Mouse (Mus musculus) limb, embryonic 10.5 days (tissue): ENCODE measurements around the gene Fignl1. TPM values are rescaled to one million over a fixed set of nuclear protein-coding genes. Genes with fewer than 3 reads are reported as not detected.
A peak's percentile ranks its signal among the peaks of the same experiment; 100 is the strongest.

ENCODE experiments used
- DNase-seq: peaks from one replicate; pipeline ENCODE4 v3.0.0-alpha.2; 2017; ENCODE audit warnings: low spot score
- H3K27ac ChIP-seq: fragments of 300-500 bp; sonication (generic); 2 replicates; pipeline ENCODE4 v1.5.1; 2016; ENCODE audit warnings: mild to moderate bottlenecking
- H3K27me3 ChIP-seq: fragments of 300-500 bp; sonication (generic); 2 replicates; pipeline ENCODE4 v1.6.1; 2016; ENCODE audit warnings: low read depth, mild to moderate bottlenecking; ENCODE audit not compliant: poor library complexity, severe bottlenecking
- H3K36me3 ChIP-seq: fragments of 300-500 bp; sonication (generic); 2 replicates; pipeline ENCODE4 v1.6.1; 2016; ENCODE audit warnings: mild to moderate bottlenecking, moderate library complexity
- H3K4me1 ChIP-seq: fragments of 300-500 bp; sonication (generic); 2 replicates; pipeline ENCODE4 v1.6.1; 2016
- H3K4me3 ChIP-seq: fragments of 300-500 bp; sonication (generic); 2 replicates; pipeline ENCODE4 v1.5.1; 2016; ENCODE audit warnings: mild to moderate bottlenecking, moderate library complexity
- H3K9me3 ChIP-seq: fragments of 300-500 bp; sonication (generic); replicated peaks from 2 replicates; pipeline ENCODE4 v1.6.1; 2016; ENCODE audit warnings: mild to moderate bottlenecking
- WGBS: fragments of 180-500 bp; shearing (Covaris S2); methylation state at CpG from one replicate; pipeline ENCODE4 v1.1.7; 2016; 5-methylcytosine and 5-hydroxymethylcytosine counted together
- polyA plus RNA-seq: library from polyadenylated mRNA; unstranded; fragments of >200 nt; fragmentation: Nextera tagmentation; extraction: Ambion mirVana; gene quantifications from 2 replicates; pipeline ENCODE4 v1.2.1, GENCODE M21; 2016

Gene Fignl1
- polyA plus RNA-seq, 1 experiment from 2014 or later, result 110 TPM

DNA sequence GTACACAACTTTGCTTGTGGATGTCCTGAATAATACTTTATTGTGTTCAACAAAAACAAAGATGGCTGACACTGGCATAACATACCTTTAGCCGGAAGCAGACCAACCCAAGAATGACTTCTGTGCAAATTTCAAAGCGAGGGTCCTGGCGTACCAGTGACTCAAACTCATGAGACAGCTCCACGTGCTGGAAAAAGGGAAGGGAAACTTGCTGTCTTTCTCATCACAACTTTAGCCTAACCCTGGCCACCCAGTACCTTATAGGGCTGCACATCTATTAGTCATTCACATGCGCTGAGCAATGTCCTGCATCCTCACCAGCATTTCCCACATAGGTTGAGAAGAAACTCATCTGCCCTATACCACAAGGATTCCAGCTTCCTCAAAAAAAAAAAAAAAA lies 10.4 kb upstream of the Fignl1 start:
- Histone ChIP-seq H3K4me1 (peaks cover 38% of the 10 kb centered on the region), H3K9me3 (no peaks in the 10 kb centered on the region), H3K36me3 (no peaks in the 10 kb centered on the region), H3K4me3 (no peak overlapping the region), H3K27me3 (no peaks in the 10 kb centered on the region), H3K27ac (no peak overlapping the region)
- no peak for DNase-seq
- 90% methylated on average over 5 of the region's 5 CpGs for WGBS

DNA sequence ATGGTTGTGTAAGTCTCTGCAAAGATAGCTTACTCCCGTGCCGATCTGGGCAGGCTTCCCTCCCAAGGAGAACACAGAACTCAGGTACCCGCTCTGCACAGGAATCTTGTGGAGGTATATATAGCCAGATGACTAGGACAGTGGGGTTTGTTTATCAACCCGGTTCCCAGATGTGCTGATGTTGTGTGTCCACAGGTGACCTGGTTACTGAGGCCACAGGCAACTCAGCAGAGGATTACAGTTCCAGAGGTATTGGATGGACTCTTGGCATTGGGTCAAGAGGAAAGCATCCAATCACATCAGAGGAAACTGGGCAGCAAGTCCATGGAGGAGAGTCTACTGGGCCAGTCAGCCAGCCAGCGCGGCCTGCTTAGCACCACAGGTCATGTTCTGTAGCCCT lies 10.0 kb upstream of the Fignl1 start:
- H3K27ac ChIP-seq, result no peak overlapping the region
- WGBS, result 85% methylated on average over 6 of the region's 6 CpGs
- no peak overlapping the region for H3K4me3 ChIP-seq
- H3K36me3 ChIP-seq, result no peaks in the 10 kb centered on the region
- no peaks in the 10 kb centered on the region for H3K27me3 ChIP-seq
- H3K9me3 ChIP-seq, result no peaks in the 10 kb centered on the region
- peaks cover 34% of the 10 kb centered on the region for H3K4me1 ChIP-seq
- DNase-seq, result no peak

DNA sequence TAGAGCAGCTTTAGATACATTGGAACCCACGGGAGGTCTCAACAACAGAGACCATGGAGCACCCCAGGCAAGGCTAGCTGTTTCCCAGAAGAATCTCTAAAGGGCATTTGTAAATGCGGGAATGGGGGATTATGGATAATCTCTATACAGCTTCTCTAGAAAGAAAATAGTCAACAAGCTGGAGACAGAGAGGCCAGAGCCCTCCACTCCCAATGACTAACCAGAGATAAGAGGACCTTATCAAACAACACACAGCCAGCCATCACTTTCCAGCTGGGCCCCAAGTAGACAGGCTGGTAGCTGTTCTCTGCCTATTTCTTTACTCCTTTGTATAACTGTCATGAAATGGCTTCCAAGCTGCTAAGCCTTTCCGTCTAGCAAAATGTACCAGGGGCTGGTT lies 7.0 kb upstream of the Fignl1 start:
- DNase-seq, result no peak
- peak overlapping the region; percentile 42; the same call in 1 of the 2 replicates for H3K27ac ChIP-seq

DNA sequence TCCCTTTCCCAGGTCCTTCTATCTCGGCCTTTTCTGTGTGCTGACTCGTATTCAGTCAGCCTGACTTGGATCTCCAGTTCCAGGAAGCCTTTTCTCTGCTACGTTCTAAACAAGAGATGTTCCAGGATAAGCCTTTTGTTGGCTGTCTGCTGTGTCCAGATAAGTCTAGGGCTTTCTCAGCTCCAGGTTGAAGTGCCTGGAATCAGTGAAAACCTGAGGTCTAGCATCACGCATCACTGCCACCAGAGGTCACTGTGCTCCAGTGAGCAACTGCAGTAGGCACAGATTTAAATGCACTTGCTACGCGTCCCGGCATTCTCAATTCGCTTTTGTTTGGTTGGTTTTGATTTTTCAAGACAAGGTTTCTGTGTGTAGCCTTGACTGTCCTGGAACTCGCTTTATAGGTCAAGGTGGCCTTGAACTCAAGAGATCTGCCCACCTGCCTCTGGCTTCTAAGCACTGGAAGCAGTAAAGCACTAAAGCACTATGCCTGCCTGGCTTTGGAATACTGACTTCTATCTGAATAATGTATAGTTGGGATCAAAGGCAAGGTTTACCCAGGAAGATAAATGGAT lies 3.2 kb upstream of the Fignl1 start:
- H3K4me3 ChIP-seq, result no peak overlapping the region
- H3K9me3 ChIP-seq, result no peaks in the 10 kb centered on the region
- no peaks in the 10 kb centered on the region for H3K27me3 ChIP-seq
- peaks cover 34% of the 10 kb centered on the region for H3K4me1 ChIP-seq
- H3K36me3 ChIP-seq, result 0 out of 2 replicates have a peak, but pooled peaks cover under 1% of the 10 kb centered on the region
- DNase-seq, result peak; percentile 87
- 27% methylated on average over 9 of the region's 9 CpGs for WGBS
- peak overlapping the region; percentile 97 for H3K27ac ChIP-seq

More for the DNA sequence above, 7.0 kb upstream of the Fignl1 start:
- no peak overlapping the region for H3K4me3 ChIP-seq
- H3K27me3 ChIP-seq, result no peaks in the 10 kb centered on the region
- H3K9me3 ChIP-seq, result no peaks in the 10 kb centered on the region
- peaks cover 19% of the 10 kb centered on the region for H3K4me1 ChIP-seq
- no peaks in the 10 kb centered on the region for H3K36me3 ChIP-seq
- 73% methylated on average over 3 of the region's 3 CpGs for whole genome bisulfite sequencing

DNA sequence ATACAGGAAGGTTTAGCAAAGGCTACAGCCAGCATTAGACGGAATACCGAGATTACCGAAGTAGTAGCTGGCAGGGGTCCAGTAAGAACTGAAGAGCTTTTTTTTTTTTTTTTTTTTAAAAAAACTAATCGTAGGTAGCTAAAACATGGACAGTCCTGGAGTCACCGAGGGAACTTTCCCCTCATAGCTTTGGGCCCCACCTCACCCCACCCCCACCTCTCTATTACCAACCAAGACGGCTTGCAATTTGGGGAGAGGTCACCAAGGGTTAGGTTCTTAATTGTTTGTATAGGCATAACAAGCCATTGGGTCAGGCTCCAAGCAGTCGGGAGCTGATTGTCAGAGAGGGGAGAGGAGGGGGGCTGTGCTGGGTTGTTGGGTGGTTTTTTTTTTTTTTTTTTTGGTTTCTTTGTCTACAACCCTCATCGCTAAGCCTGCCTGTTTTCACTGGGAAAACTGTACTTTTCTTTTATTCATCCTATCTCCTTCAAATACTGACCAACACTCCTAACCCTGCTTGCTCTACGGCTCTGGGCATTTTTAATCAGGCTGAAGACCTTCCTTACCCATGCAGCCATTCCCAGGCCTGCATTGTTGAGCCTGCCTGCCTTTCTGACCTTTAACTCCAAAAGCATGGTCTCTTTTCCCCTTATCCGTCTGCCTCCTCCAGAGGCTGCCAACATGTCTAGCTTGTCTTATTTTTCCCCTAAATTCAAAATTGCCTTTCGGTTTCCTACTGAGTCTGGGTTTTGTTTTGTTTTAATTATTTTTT lies 828 bp upstream of the Fignl1 start:
- H3K27me3 ChIP-seq, result no peaks in the 10 kb centered on the region
- peaks cover 34% of the 10 kb centered on the region for H3K4me1 ChIP-seq
- peak; percentile 74 for DNase-seq
- H3K36me3 ChIP-seq, result peaks cover 23% of the 10 kb centered on the region
- peak overlapping the region; percentile 97 for H3K27ac ChIP-seq
- peak overlapping the region; percentile 69 for H3K4me3 ChIP-seq
- H3K9me3 ChIP-seq, result no peaks in the 10 kb centered on the region
- 3% methylated on average over 11 of the region's 11 CpGs for whole genome bisulfite sequencing

DNA sequence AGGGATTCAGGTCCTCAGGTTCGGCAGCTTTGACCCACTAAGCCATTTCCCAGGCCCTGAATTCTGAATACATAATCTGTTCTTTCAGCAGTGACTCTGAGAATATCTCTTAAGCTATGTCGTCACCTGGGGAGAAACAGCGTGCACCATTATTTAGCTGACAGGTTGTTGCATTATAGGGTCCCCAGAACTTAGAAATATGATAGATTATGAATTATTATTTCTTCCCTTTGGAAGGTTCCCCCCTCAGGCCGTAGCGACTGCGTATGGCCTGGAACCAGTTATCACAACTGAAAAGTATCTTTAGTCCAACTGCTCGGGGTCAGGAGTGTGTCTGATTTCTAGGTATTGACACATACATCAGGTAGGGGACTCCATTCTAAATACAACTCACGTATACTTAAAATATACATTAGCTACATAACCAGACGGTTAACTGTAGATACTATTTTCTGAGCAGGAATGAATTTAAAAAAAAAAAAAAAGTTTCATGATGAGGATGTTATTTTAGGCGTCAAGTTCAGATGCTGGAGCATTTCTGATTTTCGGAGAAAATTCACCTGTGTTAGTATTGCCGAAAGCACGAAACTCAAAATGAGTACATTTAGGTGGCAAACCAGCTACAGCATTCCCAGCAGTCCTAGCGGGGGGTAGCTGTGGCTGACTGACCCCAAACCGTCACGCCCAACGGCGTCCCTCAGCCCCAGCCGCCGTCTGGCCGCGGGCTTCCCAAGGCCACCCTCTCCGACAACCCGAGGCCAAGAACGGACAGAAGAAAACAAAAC lies 535 bp downstream of the Fignl1 start:
- no peak for DNase-seq
- no peaks in the 10 kb centered on the region for H3K27me3 ChIP-seq
- WGBS, result 16% methylated on average over 25 of the region's 25 CpGs
- no peaks in the 10 kb centered on the region for H3K9me3 ChIP-seq
- H3K4me1 ChIP-seq, result peaks cover 34% of the 10 kb centered on the region
- H3K4me3 ChIP-seq, result peak overlapping the region; percentile 69
- H3K36me3 ChIP-seq, result peaks cover 36% of the 10 kb centered on the region
- H3K27ac ChIP-seq, result peak overlapping the region; percentile 97

GRCm38 (mm10) chr11:11805951-11806350 lies 2.8 kb downstream of the Fignl1 start:
- H3K27ac ChIP-seq, result no peak overlapping the region
- H3K9me3 ChIP-seq, result no peaks in the 10 kb centered on the region
- H3K4me3 ChIP-seq, result no peak overlapping the region
- H3K27me3 ChIP-seq, result no peaks in the 10 kb centered on the region
- H3K4me1 ChIP-seq, result peaks cover 22% of the 10 kb centered on the region
- peaks cover 59% of the 10 kb centered on the region for H3K36me3 ChIP-seq
- 97% methylated on average over 4 of the region's 4 CpGs for WGBS
- no peak for DNase-seq

- H3K9me3 ChIP-seq, result no peaks in the 10 kb centered on the region
- WGBS, result 89% methylated on average over 5 of the region's 5 CpGs
- peaks cover 9% of the 10 kb centered on the region for H3K4me1 ChIP-seq
- no peaks in the 10 kb centered on the region for H3K27me3 ChIP-seq
- H3K27ac ChIP-seq, result no peak overlapping the region
- peaks cover 74% of the 10 kb centered on the region for H3K36me3 ChIP-seq
- no peak for DNase-seq
- no peak overlapping the region for H3K4me3 ChIP-seq
These were observed 4.3 kb downstream of the Fignl1 start for GRCm38 (mm10) chr11:11804421-11804820.

- 94% methylated on average over 9 of the region's 9 CpGs for WGBS
- DNase-seq, result no peak
- H3K27me3 ChIP-seq, result no peaks in the 10 kb centered on the region
- no peaks in the 10 kb centered on the region for H3K4me1 ChIP-seq
- H3K27ac ChIP-seq, result no peak overlapping the region
- no peak overlapping the region for H3K4me3 ChIP-seq
- H3K36me3 ChIP-seq, result peaks cover 99% of the 10 kb centered on the region
- no peaks in the 10 kb centered on the region for H3K9me3 ChIP-seq
These were observed 7.7 kb downstream of the Fignl1 start for GRCm38 (mm10) chr11:11801067-11801466.

DNA sequence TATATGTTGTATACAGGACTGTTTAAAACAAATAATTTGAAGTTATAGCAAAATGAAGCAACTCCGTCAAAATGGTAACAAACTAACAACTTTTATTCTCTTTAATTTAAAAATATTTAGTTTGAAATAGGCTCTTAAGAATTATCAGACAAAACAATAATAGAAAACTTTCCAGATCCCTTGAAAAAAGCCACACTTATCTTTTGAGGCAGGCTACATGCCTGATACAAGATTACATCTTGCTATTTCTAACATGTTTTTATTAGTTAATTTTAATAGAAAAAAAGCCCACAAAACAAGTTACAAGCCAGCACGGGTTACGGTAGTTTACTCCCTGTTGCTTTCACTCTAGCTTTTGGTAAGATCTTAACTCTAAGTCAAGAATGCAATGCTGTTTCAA lies 8.5 kb downstream of the Fignl1 start:
- Histone ChIP-seq H3K36me3 (peaks cover 97% of the 10 kb centered on the region), H3K27me3 (no peaks in the 10 kb centered on the region), H3K4me1 (no peaks in the 10 kb centered on the region), H3K4me3 (no peak overlapping the region), H3K9me3 (no peaks in the 10 kb centered on the region), H3K27ac (no peak overlapping the region)
- no peak for DNase-seq
- WGBS, result 96% methylated on average over 3 of the region's 3 CpGs

- H3K27me3 ChIP-seq, result no peaks in the 10 kb centered on the region
- WGBS, result 96% methylated on average over 1 of the region's 1 CpGs
- DNase-seq, result no peak
- H3K9me3 ChIP-seq, result no peaks in the 10 kb centered on the region
- no peaks in the 10 kb centered on the region for H3K4me1 ChIP-seq
- H3K27ac ChIP-seq, result no peak overlapping the region
- peaks cover 82% of the 10 kb centered on the region for H3K36me3 ChIP-seq
- no peak overlapping the region for H3K4me3 ChIP-seq
These were observed 10.1 kb downstream of the Fignl1 start for GRCm38 (mm10) chr11:11798690-11799089.

DNA sequence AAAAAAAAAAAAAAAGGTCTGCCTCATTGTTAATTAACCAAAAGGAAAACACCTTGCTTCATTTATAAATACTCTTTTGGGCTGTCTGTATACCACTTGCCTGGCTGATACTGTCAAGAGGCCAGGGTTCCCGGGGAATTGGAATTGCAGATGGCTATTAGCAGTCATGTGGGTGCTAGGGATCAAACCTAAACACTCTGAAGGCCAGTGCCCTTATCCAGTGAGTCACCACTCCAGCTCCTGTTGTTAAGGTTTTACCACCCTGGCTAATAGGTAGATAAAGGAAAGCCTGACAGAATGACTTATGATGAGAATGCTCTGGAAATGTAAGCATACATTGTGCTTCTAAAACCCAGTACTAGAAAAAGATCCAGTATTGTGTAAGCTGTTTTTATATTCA lies 14.1 kb downstream of the Fignl1 start:
- no peak overlapping the region for H3K27ac ChIP-seq
- 52% methylated on average over 1 of the region's 1 CpGs for WGBS
- no peaks in the 10 kb centered on the region for H3K27me3 ChIP-seq
- no peak for DNase-seq
- H3K4me1 ChIP-seq, result no peaks in the 10 kb centered on the region
- peaks cover 41% of the 10 kb centered on the region for H3K36me3 ChIP-seq
- no peak overlapping the region for H3K4me3 ChIP-seq
- H3K9me3 ChIP-seq, result no peaks in the 10 kb centered on the region

GRCm38 (mm10) chr11:11788521-11788974 lies 20.2 kb downstream of the Fignl1 start:
- peak; percentile 87 for DNase-seq
- Histone ChIP-seq H3K27ac (no peak overlapping the region), H3K36me3 (no peaks in the 10 kb centered on the region), H3K9me3 (no peaks in the 10 kb centered on the region), H3K4me3 (peak overlapping the region; percentile 25), H3K4me1 (no peaks in the 10 kb centered on the region), H3K27me3 (no peaks in the 10 kb centered on the region)
- WGBS, result under 1% methylated on average over 8 of the region's 8 CpGs
